Mouse (Mus musculus) thymus, postnatal 0 days (tissue): ENCODE results near the gene Fam98c. TPM values are rescaled to one million over a fixed set of nuclear protein-coding genes. Genes with fewer than 3 reads are reported as not detected.

Source experiments
- DNase-seq: peaks from one replicate; pipeline ENCODE4 v3.0.0-alpha.2; 2015; ENCODE audit warnings: low spot score
- polyA plus RNA-seq: library from polyadenylated mRNA; unstranded; fragments of >200 nt; fragmentation: Nextera tagmentation; extraction: Ambion mirVana; gene quantifications from 2 replicates; pipeline ENCODE4 v1.2.1, GENCODE M21; 2015

Gene Fam98c
- polyA plus RNA-seq, 1 experiment from 2014 or later, result 54.4 TPM

DNA sequence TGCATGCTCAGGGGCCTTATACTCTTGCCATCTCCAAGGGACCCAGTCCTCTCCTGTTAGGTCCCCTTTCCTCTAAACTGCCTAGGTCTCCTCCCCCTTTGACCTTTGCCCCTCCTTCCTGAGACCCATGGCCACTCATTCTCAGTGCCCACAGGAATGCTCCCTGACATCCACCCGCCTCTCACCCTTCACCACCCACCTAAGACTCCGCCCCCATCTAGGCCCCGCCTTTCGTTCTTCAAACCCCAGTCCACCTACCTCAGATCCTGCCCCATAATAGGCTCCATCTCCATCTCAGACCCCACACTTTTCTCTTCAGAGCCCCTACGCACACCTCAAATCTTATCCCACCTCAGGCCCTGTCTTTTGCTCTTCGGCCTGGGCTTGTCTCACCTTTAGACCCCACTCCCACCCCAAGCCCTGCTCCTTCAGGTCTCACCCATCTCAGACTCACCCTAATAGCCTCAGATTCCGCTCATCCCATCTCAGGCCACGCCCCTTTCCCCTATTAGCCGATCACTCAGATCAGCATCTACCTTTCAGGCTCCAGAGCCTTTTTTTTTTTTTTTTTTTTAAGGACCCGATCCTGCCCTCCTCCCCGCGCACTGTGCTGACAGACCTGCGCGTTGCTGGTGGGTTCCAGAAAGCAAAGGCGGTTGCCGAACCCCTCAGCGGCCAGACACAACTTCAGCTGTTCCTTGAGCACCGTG lies 37.7 kb downstream of the Fam98c start:
- no peak for DNase-seq

DNA sequence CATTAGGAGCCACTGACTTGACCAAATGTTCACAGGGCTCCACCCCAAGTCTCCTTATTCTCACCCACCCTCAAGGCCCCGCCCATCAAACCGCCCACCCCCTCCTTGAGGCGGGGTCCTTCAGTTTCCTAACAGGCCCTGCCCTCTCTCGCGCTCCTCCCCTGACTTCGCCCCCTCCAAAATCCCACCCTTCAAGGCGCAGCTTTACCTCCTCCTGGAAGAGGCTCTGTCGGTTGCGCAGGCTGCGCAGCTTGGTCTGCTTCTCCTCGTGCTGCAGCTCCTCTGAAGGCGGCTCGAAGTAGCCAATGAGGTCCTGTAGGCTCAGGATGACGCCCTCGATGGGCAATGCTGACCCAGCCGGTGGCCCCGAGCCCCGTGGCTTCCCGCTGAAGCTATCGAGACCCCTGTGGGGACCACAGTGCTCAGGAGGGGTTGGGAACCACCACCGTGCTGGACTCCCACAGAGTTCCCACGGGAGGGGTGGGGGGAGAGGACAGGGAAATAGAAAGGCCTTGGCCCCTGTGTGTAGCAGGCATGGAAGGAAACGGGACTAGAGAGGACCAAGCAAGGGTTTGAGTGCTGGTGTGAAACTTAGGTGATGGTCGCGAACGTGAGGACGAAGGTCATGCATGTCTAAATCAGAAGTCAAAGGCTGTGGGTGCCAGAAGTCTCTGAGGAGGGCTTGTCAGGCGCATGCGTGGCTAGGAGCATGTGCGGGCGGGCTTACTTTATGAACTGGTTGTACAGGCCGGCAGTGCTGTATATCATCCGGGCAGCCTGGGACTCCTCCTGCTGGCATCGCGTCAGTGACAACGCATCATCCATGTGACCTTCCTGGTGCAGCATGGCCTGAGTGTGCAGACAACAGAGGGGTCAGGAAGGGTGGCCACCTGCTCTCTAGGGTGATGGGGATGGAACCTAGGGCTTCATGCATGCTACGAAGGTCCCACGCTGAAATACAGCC lies 46.8 kb downstream of the Fam98c start:
- no peak for DNase-seq

Other genes starting within 250 kb of the Fam98c start
- 133 and 138 TPM in 2 replicates for gene Actn4, start 193.9 kb downstream of the Fam98c start, polyA plus RNA-seq
- 497 and 515 TPM in 2 replicates for gene Eif3k, start 174.4 kb downstream of the Fam98c start, polyA plus RNA-seq
- gene Map4k1, start 174.2 kb downstream of the Fam98c start, polyA plus RNA-seq, result 76.3 and 78.2 TPM in 2 replicates
- 0.16 and 0.19 TPM in 2 replicates for gene Ryr1, start 31.1 kb downstream of the Fam98c start, polyA plus RNA-seq
- 2.2 and 3.4 TPM in 2 replicates for gene Rasgrp4, start 21.4 kb downstream of the Fam98c start, polyA plus RNA-seq
- gene Ggn, start 14.0 kb upstream of the Fam98c start, polyA plus RNA-seq, result 0.17 and 0.20 TPM in 2 replicates
- gene Spred3, start 14.2 kb upstream of the Fam98c start, polyA plus RNA-seq, result 0.23 and 1.4 TPM in 2 replicates
- 358 and 374 TPM in 2 replicates for gene Psmd8, start 24.5 kb upstream of the Fam98c start, polyA plus RNA-seq
- 0.27 and 0.35 TPM in 2 replicates for gene Catsperg1, start 57.8 kb upstream of the Fam98c start, polyA plus RNA-seq
- gene Kcnk6, start 76.3 kb upstream of the Fam98c start, polyA plus RNA-seq, result 1.2 and 1.5 TPM in 2 replicates
- gene Yif1b, start 82.1 kb upstream of the Fam98c start, polyA plus RNA-seq, result 76.4 and 79.3 TPM in 2 replicates
- 7.8 and 9.6 TPM in 2 replicates for gene 2200002D01Rik, start 92.2 kb upstream of the Fam98c start, polyA plus RNA-seq
- gene Spint2, start 125.7 kb upstream of the Fam98c start, polyA plus RNA-seq, result 571 and 608 TPM in 2 replicates
- gene Ppp1r14a, start 133.1 kb upstream of the Fam98c start, polyA plus RNA-seq, result 3.1 and 3.4 TPM in 2 replicates
- 3.0 and 3.5 TPM in 2 replicates for gene Dpf1, start 147.7 kb upstream of the Fam98c start, polyA plus RNA-seq